Mouse (Mus musculus) embryonic facial prominence, embryonic 14.5 days (tissue): Measurements from ENCODE around the gene Itgb1bp1. TPM values are rescaled to one million over a fixed set of nuclear protein-coding genes. Genes with fewer than 3 reads are reported as not detected.

ENCODE experiments used
- ATAC-seq: fragments of 200-750 bp; cut with Nextera tagmentation; 2 replicates; pipeline ENCODE4 v1.8.0; 2017; ENCODE audit warnings: low read depth, moderate number of reproducible peaks, moderate TSS enrichment
- DNase-seq: peaks from one replicate; pipeline ENCODE4 v3.0.0-alpha.2; 2015; ENCODE audit warnings: low spot score
- H3K27ac ChIP-seq: fragments of 300-500 bp; sonication (generic); replicated peaks from 2 replicates; pipeline ENCODE4 v1.5.1; 2014; ENCODE audit warnings: low read depth, mild to moderate bottlenecking, low read length, moderate library complexity
- H3K27me3 ChIP-seq: fragments of 300-500 bp; sonication (generic); replicated peaks from 2 replicates; pipeline ENCODE4 v1.6.1; 2014; ENCODE audit warnings: low read length; ENCODE audit not compliant: control insufficient read depth, insufficient read depth
- H3K36me3 ChIP-seq: fragments of 300-500 bp; sonication (generic); 2 replicates; pipeline ENCODE4 v1.6.1; 2014; ENCODE audit warnings: low read length, mixed read lengths; ENCODE audit not compliant: control insufficient read depth, insufficient read depth
- H3K4me1 ChIP-seq: fragments of 300-500 bp; sonication (generic); 2 replicates; pipeline ENCODE4 v1.6.1; 2014; ENCODE audit warnings: antibody characterized with exemption, low read length; ENCODE audit not compliant: control insufficient read depth, insufficient read depth
- H3K4me2 ChIP-seq: fragments of 300-500 bp; sonication (generic); 2 replicates; pipeline ENCODE4 v1.6.1; 2014; ENCODE audit warnings: low read depth, mild to moderate bottlenecking, low read length, moderate library complexity, mixed read lengths
- H3K4me3 ChIP-seq: fragments of 300-500 bp; sonication (generic); 2 replicates; pipeline ENCODE4 v1.5.1; 2014; ENCODE audit warnings: low read depth, mild to moderate bottlenecking, low read length
- H3K9ac ChIP-seq: fragments of 300-500 bp; sonication (generic); 2 replicates; pipeline ENCODE4 v1.6.1; 2014; ENCODE audit warnings: low read depth, mild to moderate bottlenecking, low read length, moderate library complexity, mixed read lengths
- H3K9me3 ChIP-seq: fragments of 300-500 bp; sonication (generic); 2 replicates; pipeline ENCODE4 v1.6.1; 2016; ENCODE audit warnings: low read length; ENCODE audit not compliant: control insufficient read depth
- WGBS: fragments of 180-500 bp; shearing (Covaris S2); extraction: QIAGEN DNeasy Blood & Tissue Kit; methylation state at CpG from one replicate; pipeline ENCODE4 v1.1.7; 2014; 5-methylcytosine and 5-hydroxymethylcytosine counted together
- polyA plus RNA-seq: library from polyadenylated mRNA; unstranded; fragments of >200 nt; fragmentation: Nextera tagmentation; extraction: Ambion mirVana; gene quantifications from 2 replicates; pipeline ENCODE4 v1.2.1, GENCODE M21; 2014

The Itgb1bp1 gene
- polyA plus RNA-seq, 1 experiment from 2014 or later, result 54.2 TPM

DNA sequence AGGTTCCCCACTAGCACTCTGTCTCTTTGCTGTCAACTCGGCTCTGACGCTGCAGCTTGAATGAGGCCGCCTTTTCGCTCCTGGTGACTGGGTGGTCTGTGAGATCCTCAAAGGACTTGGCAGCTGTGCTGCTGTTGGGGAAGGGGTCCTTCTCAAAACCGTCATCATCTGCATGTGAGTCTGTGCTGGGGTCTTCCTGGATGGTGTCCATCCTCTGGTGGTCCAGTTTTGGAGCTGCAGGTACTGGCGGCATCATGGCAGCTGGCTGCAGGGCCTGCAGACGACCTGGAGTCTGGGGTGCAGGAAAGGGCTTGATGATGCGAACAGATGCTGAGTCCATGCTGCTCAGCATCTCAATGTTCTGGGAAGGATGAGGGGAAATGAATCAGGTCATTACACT, 39.2 kb upstream of the Itgb1bp1 start:
- Histone ChIP-seq H3K4me3 (no peak overlapping the region), H3K27me3 (no peaks in the 10 kb centered on the region), H3K4me1 (no peaks in the 10 kb centered on the region), H3K9me3 (no peaks in the 10 kb centered on the region), H3K27ac (no peak overlapping the region), H3K9ac (no peak overlapping the region), H3K4me2 (no peak overlapping the region), H3K36me3 (peaks cover 80% of the 10 kb centered on the region)
- WGBS, result 92% methylated on average over 8 of the region's 8 CpGs
- ATAC-seq (no peak), DNase-seq (no peak)

DNA sequence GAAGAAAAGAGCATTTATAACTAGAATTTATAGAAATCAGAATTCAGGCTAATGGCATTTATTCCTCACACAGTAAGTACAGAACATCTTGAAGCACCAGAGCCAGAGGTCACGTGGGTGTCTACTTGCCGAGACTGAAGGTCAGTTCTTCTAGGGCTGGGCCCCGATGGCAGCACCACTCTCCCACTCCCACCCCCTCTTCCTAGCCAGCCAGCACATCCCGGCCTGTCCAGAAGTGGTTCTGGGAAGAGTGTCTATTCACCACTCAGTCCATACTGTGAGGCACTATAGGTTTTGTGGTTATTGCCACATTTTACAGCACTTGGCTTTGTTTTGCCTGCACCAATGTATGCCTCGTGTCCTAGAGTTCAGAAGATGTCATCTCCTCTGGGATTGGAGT, 38.0 kb upstream of the Itgb1bp1 start:
- no peak for DNase-seq
- no peaks in the 10 kb centered on the region for H3K9me3 ChIP-seq
- no peak overlapping the region for H3K4me2 ChIP-seq
- H3K27me3 ChIP-seq, result no peaks in the 10 kb centered on the region
- WGBS, result 81% methylated on average over 5 of the region's 5 CpGs
- peaks cover 70% of the 10 kb centered on the region for H3K36me3 ChIP-seq
- H3K9ac ChIP-seq, result no peak overlapping the region
- H3K4me1 ChIP-seq, result no peaks in the 10 kb centered on the region
- no peak overlapping the region for H3K4me3 ChIP-seq
- no peak overlapping the region for H3K27ac ChIP-seq
- no peak for ATAC-seq

DNA sequence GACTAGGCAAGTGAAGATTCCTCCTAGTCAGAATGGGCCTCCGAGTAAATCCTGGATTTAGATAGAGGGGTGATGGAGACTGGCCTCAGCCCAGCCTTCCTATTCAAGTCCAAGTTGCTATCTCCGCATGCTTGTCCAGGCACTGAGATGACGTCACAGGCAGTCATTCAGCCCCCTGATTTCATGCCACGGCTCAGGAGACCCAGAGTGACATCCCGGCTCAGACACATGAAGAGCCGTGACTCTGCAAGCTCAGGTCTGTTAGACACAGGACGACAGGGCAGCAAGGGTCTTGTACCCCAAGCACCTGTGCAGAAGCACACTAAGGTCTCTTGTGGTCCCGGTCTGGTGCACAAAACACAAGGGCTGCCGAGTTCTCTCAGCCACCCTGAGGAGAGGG, 36.8 kb upstream of the Itgb1bp1 start:
- no peak overlapping the region for H3K4me3 ChIP-seq
- H3K27me3 ChIP-seq, result no peaks in the 10 kb centered on the region
- no peak overlapping the region for H3K4me2 ChIP-seq
- H3K9ac ChIP-seq, result no peak overlapping the region
- peaks cover 61% of the 10 kb centered on the region for H3K36me3 ChIP-seq
- no peaks in the 10 kb centered on the region for H3K4me1 ChIP-seq
- DNase-seq (no peak), ATAC-seq (no peak)
- WGBS, result 86% methylated on average over 9 of the region's 9 CpGs
- H3K27ac ChIP-seq, result no peak overlapping the region
- H3K9me3 ChIP-seq, result no peaks in the 10 kb centered on the region

DNA sequence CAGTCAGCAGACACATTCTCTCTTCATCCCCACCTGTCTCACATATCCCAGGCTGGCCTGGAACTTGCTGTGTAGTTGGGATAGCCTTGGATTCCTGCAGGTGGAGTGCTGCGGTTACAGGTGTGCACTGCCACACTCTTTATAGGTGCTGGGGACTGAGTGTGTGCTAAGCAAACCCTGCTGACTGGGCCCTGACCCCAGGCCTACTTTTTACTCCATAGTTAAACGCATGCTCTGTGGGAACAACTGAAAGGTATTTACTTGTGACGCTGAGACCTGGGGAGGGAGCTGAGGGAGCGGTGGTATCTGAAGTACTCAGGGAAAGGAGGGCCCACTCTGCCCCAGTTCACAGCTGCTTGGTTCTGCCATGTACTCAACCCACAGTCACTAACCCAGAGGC, 36.2 kb upstream of the Itgb1bp1 start:
- ATAC-seq (no peak), DNase-seq (no peak)
- peaks cover 55% of the 10 kb centered on the region for H3K36me3 ChIP-seq
- no peaks in the 10 kb centered on the region for H3K9me3 ChIP-seq
- no peak overlapping the region for H3K4me3 ChIP-seq
- H3K4me2 ChIP-seq, result no peak overlapping the region
- no peaks in the 10 kb centered on the region for H3K27me3 ChIP-seq
- H3K27ac ChIP-seq, result no peak overlapping the region
- no peaks in the 10 kb centered on the region; the same call in 1 of the 2 replicates for H3K4me1 ChIP-seq
- WGBS, result 89% methylated on average over 4 of the region's 4 CpGs
- H3K9ac ChIP-seq, result no peak overlapping the region

DNA sequence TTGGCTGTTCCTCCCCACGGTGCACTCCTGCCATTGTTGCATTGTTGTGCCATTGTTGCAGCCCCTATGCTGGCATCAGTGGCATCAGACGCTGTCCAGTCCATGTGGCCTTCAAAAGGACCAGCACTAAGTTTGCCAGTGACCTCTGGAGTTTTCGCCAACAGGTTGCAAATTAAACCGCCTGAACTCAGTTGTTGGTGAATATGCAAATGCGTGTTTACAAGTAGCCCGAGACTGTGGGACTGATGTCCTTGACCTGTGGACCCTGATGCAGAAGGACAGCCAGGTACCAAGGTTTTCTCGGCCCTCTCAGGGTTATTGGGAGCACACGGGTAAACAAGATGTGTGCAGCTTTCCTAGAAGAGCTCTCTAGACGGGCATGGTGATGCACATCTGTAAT, 35.1 kb upstream of the Itgb1bp1 start:
- H3K27me3 ChIP-seq, result no peaks in the 10 kb centered on the region
- H3K4me3 ChIP-seq, result no peak overlapping the region
- peaks cover 46% of the 10 kb centered on the region for H3K36me3 ChIP-seq
- ATAC-seq (no peak), DNase-seq (no peak)
- no peaks in the 10 kb centered on the region for H3K9me3 ChIP-seq
- H3K4me2 ChIP-seq, result no peak overlapping the region
- H3K4me1 ChIP-seq, result peaks cover 5% of the 10 kb centered on the region
- no peak overlapping the region for H3K9ac ChIP-seq
- 85% methylated on average over 9 of the region's 9 CpGs for WGBS
- no peak overlapping the region for H3K27ac ChIP-seq

DNA sequence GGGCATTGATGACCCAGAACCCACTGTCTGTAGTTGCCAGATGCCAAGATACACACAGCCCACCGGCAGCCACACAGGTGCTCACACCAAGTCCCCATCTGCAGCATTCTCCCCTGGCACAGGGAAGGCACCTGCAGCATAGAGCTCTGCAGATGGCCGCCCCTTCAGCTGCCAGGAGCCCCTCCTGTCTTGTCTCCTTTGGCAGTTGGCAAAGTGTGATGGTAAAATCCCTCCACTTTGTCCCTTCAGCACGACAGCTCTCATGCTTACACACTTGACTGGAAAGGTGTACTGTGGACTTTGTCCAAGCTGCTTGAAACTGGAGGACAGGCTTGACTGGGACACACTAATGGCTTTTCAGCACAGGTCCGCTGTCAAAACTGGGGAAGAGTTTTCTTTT, 34.2 kb upstream of the Itgb1bp1 start:
- H3K4me1 ChIP-seq, result peaks cover 5% of the 10 kb centered on the region
- 86% methylated on average over 4 of the region's 4 CpGs for WGBS

DNA sequence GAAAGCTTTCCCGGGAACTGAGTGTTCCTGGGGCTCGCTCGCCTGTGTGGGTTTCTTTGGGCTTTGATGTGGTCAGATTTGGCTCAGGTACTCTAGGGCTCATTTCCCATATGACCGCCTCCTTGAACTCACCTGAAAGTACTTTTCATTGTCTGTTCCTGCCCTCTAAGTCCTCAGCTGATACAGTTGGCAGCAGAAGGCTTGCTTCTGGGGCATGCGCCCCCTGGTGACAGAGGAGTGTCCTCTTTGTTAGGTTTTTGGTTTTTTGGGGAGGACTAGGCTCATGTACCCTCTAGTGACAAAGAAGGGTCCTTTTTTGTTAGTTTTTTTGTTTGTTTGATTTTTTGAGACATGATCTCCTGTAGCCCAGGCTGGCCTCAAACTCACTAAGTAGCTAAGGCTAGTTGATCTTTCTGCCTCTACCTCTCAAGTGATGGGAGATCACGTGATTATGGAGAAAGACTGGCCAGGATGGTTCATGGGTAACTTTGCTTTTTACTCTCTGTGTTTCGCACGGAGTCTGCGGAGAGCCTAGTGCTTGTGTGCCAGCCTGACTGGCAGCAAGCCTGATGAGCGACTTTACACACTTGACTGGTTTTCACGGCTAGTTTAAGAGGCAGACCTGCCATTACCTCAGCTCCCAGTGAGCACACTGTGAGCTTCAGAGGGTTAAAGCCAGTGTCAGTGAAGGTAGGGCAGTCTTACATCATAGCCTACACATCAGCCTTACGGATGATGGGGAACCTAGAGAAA, 32.2 kb upstream of the Itgb1bp1 start:
- H3K4me1 ChIP-seq, result peaks cover 5% of the 10 kb centered on the region
- DNase-seq (peak; percentile 72), ATAC-seq (no peak)
- H3K4me3 ChIP-seq, result no peak overlapping the region
- H3K36me3 ChIP-seq, result peaks cover 34% of the 10 kb centered on the region
- no peak overlapping the region for H3K4me2 ChIP-seq
- no peak overlapping the region for H3K27ac ChIP-seq
- no peaks in the 10 kb centered on the region for H3K9me3 ChIP-seq
- WGBS, result 72% methylated on average over 12 of the region's 12 CpGs
- no peaks in the 10 kb centered on the region for H3K27me3 ChIP-seq
- no peak overlapping the region for H3K9ac ChIP-seq

More for the DNA sequence above, 34.2 kb upstream of the Itgb1bp1 start:
- Histone ChIP-seq H3K9ac (no peak overlapping the region), H3K4me3 (no peak overlapping the region), H3K4me2 (no peak overlapping the region), H3K27ac (no peak overlapping the region), H3K9me3 (no peaks in the 10 kb centered on the region), H3K27me3 (no peaks in the 10 kb centered on the region), H3K36me3 (peaks cover 39% of the 10 kb centered on the region)
- no peak for ATAC-seq
- DNase-seq, result no peak

DNA sequence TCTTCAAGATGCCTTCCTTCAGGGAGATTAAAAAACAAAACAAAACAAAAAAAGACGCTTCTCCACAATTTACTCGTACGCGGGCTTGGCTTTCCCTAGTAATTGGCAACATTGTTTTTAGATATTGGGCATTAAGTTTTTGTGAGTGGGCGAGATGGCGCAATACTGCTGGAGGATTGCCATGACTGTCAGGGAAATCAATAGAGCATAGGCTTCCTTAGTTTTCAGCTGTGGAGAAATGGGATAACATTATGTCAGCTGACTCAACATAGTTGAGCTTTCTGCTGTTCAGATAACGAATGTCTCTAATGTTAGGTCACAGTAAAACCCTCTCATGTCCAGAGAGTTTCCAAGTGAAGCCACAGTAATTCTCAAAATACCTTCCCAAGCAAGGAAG, 30.8 kb upstream of the Itgb1bp1 start:
- Histone ChIP-seq H3K27ac (peak overlapping the region; percentile 69), H3K27me3 (no peaks in the 10 kb centered on the region), H3K4me2 (peak overlapping the region; percentile 71), H3K36me3 (peaks cover 36% of the 10 kb centered on the region), H3K9ac (peak overlapping the region; percentile 75), H3K4me3 (peak overlapping the region; percentile 73), H3K9me3 (no peaks in the 10 kb centered on the region), H3K4me1 (peaks cover 5% of the 10 kb centered on the region)
- peak; percentile 4 for DNase-seq
- 32% methylated on average over 7 of the region's 7 CpGs for WGBS
- ATAC-seq, result no peak
